Mouse (Mus musculus): ENCODE measurements at regions not wholly inside any gene's neighbourhood (a gene's known extent, or its start where the extent isn't known, plus 50 kb on each side); places are given as distances from the start of the nearest gene placed in this dataset.

DNA sequence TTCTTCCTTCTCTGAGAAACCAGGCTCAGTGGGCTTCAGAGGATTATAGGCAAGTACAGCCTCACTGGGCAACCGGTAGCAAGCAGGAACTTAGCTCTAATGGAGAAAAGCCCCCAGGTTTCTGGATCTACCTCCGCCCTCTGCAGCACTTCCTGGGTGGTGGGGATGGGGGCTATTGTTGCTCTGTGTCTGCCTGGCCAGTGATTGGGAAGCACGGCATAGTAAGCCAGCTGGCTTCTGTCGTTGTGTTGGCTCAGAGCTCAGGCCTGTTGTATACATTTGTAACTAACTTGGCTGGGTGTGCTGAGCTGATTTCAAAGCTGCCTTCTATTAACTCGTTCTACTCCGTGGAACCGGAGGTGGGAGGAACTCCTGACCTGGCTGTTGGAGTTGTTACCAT, 58.9 kb upstream of the Gjb5 start:
- H3K9me3 ChIP-seq (replicated peaks; ENCODE audit: low read length) = peaks cover 74% of the 10 kb centered on the region
- DNase-seq (ENCODE audit: extremely low read depth) = no peak
- H3K4me3 ChIP-seq (replicated peaks in 1 of 3; ENCODE audit: low read depth in 2 of 3, low read length in 2 of 3, poor library complexity in 1 of 3) = no peak overlapping the region
- no peak overlapping the region for H3K4me2 ChIP-seq (ENCODE audit: insufficient read depth, low read depth, poor library complexity, severe bottlenecking)
- no peaks in the 10 kb centered on the region for H3K79me2 ChIP-seq (replicated peaks; ENCODE audit: control insufficient read depth, extremely low read depth, insufficient read depth, poor library complexity, severe bottlenecking)
- TF ChIP-seq PAX5 (IDR thresholded peaks at IDR 0.05; ENCODE audit: low read length) (no peak), NRF1 (IDR thresholded peaks at IDR 0.05; ENCODE audit: low read depth, low read length) (no peak), CHD2 (IDR thresholded peaks at IDR 0.05; ENCODE audit: low read length) (no peak), MAFK (IDR thresholded peaks at IDR 0.05; ENCODE audit: insufficient replicate concordance, low read length) (no peak), SIN3A (IDR thresholded peaks at IDR 0.05; ENCODE audit: low read length) (no peak), CHD1 (IDR thresholded peaks at IDR 0.05; ENCODE audit: low read depth, low read length) (no peak), TCF12 (IDR thresholded peaks at IDR 0.05; ENCODE audit: low read depth, low read length) (no peak), POLR2A (IDR thresholded peaks at IDR 0.05; ENCODE audit: low read depth, low read length) (no peak), BHLHE40 (IDR thresholded peaks at IDR 0.05; ENCODE audit: low read depth, low read length) (no peak)
- H3K36me3 ChIP-seq (replicated peaks in 1 of 2; ENCODE audit: control insufficient read depth in 1 of 2, insufficient read depth in 1 of 2, low read length in 1 of 2) = no peaks in the 10 kb centered on the region
- H3K9ac ChIP-seq (ENCODE audit: insufficient read depth, low read depth) = no peak overlapping the region
- in situ Hi-C loops (cut with MboI; ENCODE audit: low pct_ligation_motif_present, low pct_unique_long_range_greater_than_20kb, low sequenced_read_pairs) = no loop called here
- dilution Hi-C loops (cut with MboI; ENCODE audit: extremely low pct_ligation_motif_present, extremely low pct_unique_long_range_greater_than_20kb, low sequenced_read_pairs) = no loop called here
- H3K27ac ChIP-seq (ENCODE audit: insufficient read depth, low read depth) = no peak overlapping the region
- no peaks in the 10 kb centered on the region for H3K4me1 ChIP-seq (ENCODE audit: control insufficient read depth in 1 of 2, insufficient read depth in 2 of 2)
- H3K27me3 ChIP-seq (replicated peaks) = no peaks in the 10 kb centered on the region

- dilution Hi-C loops (cut with MboI; ENCODE audit: extremely low pct_ligation_motif_present, extremely low pct_unique_long_range_greater_than_20kb, low sequenced_read_pairs) = no loop called here
- TF ChIP-seq MAZ (IDR thresholded peaks at IDR 0.05; ENCODE audit: low read depth, low read length) (no peak), MAFK (IDR thresholded peaks at IDR 0.05; ENCODE audit: insufficient replicate concordance, low read length) (no peak), UBTF (IDR thresholded peaks at IDR 0.05; ENCODE audit: low read depth, low read length) (no peak), CHD2 (IDR thresholded peaks at IDR 0.05; ENCODE audit: low read length) (no peak), BHLHE40 (IDR thresholded peaks at IDR 0.05; ENCODE audit: low read depth, low read length) (no peak), EP300 (IDR thresholded peaks at IDR 0.05; ENCODE audit: low read length) (no peak)
- Histone ChIP-seq H3K4me2 (ENCODE audit: insufficient read depth, low read depth, poor library complexity, severe bottlenecking) (no peak overlapping the region), H3K9me3 (replicated peaks; ENCODE audit: low read length) (peaks cover 75% of the 10 kb centered on the region), H3K27me3 (replicated peaks) (no peaks in the 10 kb centered on the region), H3K36me3 (replicated peaks in 1 of 2; ENCODE audit: control insufficient read depth in 1 of 2, insufficient read depth in 1 of 2, low read length in 1 of 2) (no peaks in the 10 kb centered on the region), H3K4me1 (ENCODE audit: control insufficient read depth in 1 of 2, insufficient read depth in 2 of 2) (no peaks in the 10 kb centered on the region), H3K9ac (ENCODE audit: insufficient read depth, low read depth) (no peak overlapping the region), H3K27ac (ENCODE audit: insufficient read depth, low read depth) (no peak overlapping the region), H3K79me2 (replicated peaks; ENCODE audit: control insufficient read depth, extremely low read depth, insufficient read depth, poor library complexity, severe bottlenecking) (no peaks in the 10 kb centered on the region), H3K4me3 (replicated peaks in 1 of 3; ENCODE audit: low read depth in 2 of 3, low read length in 2 of 3, poor library complexity in 1 of 3) (no peak overlapping the region)
- in situ Hi-C loops (cut with MboI; ENCODE audit: low pct_ligation_motif_present, low pct_unique_long_range_greater_than_20kb, low sequenced_read_pairs) = no loop called here
- DNase-seq (ENCODE audit: extremely low read depth) = no peak
Observed at GRCm38 (mm10) chr4:127413997-127414964, 56.3 kb upstream of the Gjb5 start.

Measured in CH12.LX (cell line).